Mouse (Mus musculus) CD4-positive, CD25-positive, alpha-beta regulatory T cell, adult 4 months (primary cell): ENCODE measurements at regions not wholly inside any gene's neighbourhood (a gene's known extent, or its start where the extent isn't known, plus 50 kb on each side); places are given as distances from the start of the nearest gene placed in this dataset.

ENCODE experiments used
- ATAC-seq: one replicate; pipeline ENCODE4 v1.8.0; 2017

DNA sequence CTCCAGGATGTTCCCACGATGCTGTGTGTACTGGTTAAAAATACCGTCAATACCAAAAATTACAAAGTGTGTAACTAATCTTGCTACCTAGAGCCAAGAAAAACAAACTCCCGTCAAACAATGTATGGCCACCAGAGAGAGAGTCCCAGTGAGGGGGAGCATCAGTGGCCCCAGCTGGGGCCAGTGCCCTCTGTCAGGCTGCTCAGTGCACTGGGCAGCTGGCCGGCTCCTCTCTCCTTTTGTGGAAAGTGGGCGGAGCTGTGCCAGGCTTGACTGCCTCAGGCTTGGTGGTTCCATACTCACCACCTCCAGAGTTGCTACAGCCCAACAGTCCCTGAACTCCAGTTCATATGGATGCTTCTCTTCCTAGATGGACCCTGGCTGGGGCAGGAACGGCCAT lies 53.8 kb upstream of the Sept5 start:
- ATAC-seq = no peak

DNA sequence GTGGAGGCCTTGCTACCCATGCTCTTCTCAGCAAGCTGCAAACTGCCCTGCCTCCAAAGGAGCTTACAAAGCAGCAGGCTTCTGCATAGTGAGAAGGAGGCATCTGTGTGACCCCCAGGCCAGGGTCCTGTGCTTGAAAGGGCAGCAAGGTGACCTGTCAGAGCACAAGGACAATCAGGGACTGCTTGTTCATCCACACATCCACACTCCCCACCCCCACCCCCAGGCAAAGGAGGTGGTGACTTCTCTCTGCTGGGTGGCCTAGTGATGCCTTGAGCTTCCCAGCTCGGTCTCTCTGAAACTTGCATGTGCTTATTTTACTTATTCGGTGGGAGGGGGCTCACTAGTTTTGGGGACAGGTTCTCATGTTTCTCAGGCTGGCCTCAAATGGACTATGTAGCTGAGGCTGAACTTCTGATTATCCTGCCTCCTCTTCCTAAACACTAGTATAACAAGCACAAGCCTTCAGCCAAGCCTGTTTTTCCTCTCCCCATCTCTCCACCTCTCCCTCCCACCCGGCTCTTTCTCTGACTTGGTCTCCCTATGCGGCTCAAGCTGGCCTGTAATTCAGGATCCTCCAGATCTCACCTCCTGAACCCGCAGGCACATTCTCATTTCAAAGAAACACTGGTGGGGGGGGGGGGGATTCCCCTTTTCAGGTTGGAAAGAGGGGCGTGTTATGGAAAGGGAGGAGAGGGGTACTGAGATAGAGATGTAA lies 56.4 kb upstream of the Sept5 start:
- ATAC-seq = no peak

DNA sequence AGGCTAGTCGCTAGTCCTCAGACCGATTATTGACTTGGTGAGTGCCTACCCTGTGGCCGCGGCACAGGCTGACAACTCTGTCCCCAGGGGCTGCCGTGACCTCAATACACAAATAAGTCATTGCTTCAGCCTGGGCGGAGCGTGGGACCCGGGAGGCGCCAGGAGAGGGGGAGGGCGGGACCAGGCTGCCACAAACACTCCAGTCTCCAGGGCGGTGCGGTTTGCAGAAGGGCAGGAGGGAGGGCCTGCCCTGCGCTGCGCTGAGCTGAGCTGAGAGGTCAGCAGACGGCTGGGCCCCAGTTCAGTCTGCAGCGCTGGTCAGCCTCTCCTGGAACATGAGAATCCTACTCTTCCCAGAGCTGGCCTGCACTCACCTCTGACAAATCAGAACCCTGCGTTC lies 57.2 kb upstream of the Sept5 start:
- no peak for ATAC-seq

DNA sequence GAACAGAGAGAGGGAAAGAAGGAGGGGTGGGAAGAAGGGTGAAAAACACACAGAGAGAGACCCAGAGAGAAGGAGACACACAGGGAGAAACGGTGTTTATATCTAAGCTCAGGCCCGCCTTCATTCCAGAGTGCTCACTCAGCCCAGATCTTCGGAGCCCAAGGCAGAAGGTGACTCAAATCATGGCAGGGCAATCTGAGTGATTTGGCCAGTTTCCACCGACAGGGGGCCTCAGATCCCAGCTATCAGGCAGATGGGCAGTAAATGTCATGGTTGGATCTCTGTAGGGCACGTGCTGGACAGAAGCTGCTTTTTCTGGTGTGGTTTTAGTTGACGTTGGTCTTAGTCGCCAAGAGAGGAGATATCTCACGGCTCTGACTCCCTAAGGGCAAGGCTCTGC lies 57.6 kb upstream of the Sept5 start:
- peak; percentile 32 for ATAC-seq

DNA sequence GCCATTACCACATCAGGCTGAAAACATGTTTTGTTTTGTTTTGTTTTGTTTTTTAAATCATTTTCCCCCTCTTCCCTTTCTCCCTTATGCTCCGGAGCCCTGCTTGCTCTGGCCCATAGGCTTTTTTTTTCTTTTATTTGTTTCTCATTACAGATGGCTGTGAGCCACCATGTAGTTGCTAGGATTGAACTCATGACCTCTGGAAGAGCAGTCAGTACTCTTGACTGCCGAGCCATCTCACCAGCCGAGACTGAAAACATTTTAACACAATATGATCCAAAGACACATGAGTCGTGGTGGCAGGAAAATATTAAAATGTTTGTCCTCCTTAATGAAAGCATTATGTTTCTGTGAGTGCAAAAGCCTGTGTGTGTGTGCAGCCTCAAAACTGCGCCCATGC lies 65.8 kb upstream of the Sept5 start:
- ATAC-seq = no peak

DNA sequence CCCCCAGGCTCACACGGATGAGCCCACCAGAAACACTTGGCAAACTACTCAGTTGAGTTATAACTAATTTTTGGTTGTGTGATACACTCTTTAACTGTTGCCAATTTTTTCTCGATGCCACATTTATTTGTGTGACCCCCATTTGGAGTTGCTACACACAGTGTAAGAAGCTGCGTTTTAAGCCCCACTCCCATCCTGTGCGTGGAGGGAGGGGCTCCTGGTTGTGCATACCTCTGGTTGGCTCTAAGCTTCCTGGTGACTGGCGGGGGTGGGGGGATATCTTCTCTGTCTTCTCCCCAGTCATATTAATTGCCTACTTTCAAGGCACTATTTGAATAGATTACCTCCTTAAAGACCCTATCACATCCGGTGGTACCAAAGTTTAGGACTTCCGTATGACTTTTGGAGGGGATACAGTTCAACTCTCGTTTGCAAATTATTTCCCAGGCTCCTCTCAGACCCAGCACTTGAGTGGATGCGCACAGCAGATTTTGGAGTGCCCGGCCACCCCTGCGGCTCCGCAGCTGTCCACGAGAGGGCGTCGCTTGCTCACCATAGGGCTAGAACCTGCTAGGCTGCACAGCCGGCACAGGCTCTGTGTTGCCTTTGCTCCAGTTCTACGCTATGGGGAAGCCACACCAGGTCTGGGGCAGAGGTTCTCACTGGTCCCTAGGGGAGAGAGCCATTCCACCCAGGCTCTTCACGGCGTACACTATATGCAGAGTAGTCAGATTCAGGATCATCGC lies 66.5 kb upstream of the Sept5 start:
- ATAC-seq = no peak

DNA sequence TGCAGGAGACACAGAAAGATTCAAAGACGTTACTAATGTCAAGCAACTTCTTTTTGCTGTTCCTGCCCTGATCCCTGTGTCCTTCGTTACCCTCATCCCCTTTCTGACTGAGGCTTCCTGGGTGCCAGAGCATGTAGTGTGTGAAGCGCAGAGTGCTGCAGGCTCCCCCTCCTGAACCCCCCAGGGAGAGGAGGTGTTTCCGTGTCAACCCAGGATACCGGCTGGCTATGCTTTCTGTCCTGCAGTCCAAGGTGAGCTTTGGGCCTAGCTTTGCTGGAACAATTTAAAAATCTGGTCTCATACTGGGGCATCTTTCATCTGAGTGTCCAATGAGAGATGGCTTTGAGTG lies 67.0 kb upstream of the Sept5 start:
- ATAC-seq = no peak

DNA sequence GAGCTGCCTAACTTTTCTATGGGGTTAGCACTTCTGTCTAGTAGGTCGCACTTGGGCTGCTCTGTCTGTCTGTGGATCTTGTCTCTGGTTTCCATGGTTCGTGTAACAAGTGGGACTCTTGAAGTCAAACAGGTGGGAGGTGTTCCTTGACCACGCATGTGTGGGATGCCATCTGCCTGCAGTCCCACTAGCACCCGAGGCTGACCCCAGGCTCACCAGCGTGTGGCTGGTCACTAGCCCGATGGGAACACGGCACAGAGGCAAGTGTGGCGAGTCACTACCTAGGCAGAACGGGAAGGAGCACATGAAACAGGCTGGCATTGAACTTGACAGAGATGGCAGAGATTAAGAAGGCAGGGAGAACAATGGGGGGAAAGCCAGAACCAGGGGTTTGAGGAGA lies 72.5 kb upstream of the Cldn5 start:
- ATAC-seq = no peak

DNA sequence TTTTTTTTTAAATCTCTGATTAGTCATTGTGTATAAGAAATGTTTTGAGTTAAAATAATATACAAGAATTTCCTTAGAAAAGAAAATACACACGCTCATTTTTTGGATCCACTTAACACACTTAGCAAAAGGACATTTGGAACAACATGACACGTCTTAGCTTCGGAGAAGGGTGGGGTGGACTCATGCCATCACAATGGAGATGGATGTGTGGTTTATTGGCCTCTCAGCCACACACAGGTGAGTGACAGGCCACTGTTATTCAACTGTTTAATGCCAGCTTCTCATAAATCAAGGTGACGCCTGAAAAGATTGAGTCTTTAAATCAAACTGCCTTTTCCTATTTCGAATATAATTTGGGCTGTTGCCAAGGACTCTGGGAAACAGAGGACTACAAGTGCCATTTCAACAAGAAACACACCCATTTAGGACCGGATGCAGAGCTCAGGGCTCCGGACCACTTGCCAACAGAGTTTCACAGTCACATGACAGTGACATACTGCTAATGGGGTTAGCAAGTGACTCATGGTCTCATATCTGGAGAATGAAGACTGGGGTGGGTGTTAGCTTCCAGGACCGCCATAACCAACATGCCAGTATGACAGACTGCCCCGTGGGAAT lies 71.5 kb upstream of the Cldn5 start:
- no peak for ATAC-seq

DNA sequence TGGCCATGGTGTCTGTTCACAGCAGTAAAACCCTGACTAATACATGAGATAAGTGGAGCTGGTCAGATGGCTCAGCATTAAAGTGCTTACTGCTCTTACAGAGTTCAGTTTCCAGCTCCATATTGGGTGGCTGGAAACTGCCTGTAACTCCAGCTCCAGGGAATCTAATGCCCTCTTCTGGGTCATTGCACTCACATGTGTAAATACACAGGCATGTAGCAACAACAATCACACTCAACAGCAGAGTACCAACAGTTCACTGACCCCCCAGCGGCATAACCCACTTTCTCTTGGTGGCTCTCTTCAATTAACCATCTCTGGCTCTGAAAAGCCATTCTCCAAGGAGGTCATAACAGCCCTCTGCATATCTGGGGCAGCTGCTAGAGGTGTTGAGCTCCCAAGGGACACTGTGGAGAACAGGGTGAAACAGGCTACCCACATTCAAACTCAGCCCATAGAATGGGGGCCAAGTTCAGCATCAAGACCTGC lies 65.0 kb upstream of the Cldn5 start:
- no peak for ATAC-seq

DNA sequence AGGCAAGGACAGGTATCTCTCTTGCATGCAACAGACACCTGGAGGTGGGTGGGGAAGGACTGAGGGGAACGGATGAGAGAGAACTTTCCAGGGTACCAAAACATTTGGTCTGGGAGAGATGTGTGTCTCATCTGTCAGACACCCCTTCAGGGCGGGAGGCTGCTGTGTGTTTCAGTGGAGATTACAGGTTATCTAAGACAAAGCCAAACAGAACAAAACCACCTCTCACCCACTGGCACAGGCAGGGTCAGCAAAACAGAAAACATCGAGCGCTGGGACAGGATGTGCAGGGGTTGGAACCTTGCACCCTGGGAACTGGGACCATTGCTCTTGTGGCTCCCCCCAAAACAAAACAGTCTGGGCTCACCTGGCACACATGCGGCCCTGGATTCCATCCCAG lies 63.6 kb upstream of the Cldn5 start:
- ATAC-seq = no peak

DNA sequence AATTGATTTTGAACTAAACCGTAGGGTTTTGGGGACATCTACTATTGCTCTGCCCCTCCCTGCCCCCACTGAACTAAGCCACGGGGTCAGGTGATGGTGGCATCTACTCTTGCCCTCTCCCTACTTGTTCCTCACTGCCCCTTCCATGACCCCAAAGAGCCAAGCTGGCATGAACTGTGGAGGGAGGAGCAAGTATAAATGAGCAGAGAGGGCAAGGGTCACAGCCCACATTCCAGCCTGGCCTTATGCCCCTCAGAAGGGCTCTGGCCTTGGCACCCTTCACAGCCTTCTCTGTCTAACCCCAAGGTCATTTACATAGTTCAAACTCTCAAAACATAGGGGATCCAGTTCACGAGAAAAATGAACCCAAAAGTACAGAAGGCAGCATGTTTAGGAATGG lies 61.3 kb upstream of the Cldn5 start:
- no peak for ATAC-seq

DNA sequence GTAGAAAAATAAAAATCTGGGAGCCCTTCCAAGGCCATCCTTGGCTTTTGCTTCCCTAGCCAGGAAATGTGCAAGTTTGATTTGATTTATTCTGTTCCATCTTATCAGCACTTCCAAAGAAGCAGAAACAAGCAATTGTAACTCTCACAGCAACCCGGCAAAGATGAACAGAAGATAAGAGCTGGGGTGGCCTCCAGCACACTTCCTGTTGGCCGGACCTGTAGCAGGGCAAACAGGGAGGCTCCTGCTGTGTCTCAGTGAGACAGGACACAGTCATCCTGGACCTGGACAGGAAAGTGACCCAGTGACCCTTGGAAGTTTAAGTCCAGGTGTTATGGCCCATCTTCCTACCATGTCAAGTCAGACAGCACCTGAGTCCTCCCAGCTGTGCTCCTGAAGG lies 58.6 kb upstream of the Cldn5 start:
- no peak for ATAC-seq

DNA sequence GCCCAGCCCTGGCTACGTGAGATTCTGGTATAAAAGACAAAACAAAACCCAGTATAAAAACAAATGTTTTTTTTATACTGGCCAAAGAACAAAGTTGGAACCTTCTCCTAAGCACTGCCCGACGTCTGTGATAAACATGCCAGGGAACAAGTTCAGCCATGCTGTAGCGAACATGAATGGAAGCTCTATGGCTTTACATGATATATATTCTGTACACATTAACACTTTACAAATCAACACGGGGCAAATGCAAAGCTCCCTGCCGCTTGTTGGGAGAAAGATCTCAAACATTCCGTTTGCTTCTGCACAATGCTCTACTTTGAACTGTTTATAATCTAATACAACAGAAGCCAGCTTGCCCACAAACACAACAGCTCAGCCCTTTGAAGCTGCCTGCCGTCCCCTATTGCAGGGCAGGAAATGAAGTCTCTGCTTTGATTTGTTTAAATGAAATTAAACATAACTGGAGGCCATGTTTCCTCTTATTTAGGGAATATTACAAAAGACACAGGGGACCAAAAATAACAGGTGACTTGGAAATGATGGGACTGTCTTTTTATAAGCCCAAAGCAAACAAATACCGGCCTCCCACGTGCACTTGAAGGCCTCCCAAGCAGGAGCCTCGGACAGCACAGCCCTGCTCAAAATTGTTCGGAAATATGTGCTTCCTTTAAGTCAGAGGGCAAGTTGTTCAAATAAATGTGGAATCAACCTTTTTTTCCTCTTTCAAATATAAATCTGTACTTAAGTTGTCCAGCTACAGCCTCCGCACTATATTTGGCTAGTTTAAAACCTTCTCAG lies 56.0 kb upstream of the Cldn5 start:
- ATAC-seq = no peak

DNA sequence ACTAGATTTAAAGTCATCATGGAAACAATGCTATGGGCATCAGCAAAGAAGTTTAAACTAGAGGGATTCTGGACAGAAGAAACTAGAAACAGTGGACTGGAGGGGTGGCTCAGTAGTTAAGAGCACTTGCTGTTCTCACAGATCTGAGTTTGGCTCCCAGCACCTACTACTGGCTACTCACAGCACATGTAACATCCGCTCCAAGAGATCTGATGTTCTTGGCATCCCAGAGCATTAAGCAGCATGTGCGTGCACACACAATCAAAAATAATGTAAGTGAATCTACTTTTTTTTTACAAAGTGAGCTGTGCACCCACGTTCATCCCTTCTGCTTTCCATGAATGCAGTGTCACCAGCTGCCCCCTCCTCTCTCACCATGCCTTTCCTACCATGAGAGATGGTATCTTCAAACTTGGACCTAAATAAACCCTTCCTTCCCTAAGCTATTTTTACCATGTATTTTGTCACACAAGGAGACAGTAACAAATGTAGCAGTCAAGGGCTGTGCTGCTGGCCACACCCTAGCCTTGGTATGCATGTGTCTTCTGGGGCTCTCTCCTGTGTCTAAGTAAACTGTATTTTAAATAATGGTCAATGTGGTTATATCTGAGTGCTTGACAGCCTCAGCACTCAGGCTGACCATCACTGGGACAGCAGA lies 53.3 kb upstream of the Cldn5 start:
- ATAC-seq = no peak

DNA sequence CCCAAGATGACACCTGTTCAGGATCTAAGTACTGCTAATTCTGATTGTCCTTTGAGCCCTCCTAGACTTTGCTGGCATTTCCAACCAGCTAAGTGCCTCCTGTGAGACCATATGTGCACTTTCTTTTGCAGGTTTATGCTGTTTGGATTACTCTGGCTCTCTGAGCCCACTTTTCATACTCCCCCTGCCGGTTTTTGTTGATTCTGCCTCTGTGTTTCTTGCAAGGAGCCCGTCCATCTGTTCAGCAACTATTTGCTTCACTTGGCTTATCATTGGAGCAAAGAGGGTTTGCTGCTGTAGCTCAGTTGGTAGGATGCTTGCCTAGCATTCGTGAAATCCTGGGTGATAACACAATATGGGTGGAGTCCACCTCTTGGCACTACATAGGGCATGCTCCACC lies 52.8 kb upstream of the Cldn5 start:
- ATAC-seq = no peak

DNA sequence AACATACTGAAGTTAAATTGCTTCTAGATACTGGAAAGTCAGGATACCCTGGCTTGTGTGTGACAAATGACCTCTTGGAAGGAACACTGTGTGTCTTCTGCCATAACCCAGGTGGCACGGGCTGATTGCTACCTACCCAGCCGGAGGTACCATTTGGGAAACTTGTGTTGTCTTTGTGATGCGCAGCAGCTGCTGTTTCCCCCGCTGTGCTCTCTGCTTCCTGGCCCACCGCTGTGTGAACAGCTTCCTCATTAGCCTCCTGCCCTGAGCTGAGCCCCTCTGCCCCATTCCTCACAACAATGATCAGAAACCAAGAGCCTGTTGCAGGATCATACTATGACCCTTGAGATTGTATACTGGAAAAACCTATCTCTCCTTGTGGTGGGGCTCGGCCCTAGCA lies 51.9 kb upstream of the Cldn5 start:
- no peak for ATAC-seq
